Mouse (Mus musculus): ENCODE results near the gene Zkscan3. TPM values are rescaled to one million over a fixed set of nuclear protein-coding genes. Genes with fewer than 3 reads are reported as not detected.
A peak's percentile ranks its signal among the peaks of the same experiment; 100 is the strongest.

Gene Zkscan3
- 46.5 and 48.1 TPM in 2 replicates for polyA plus RNA-seq (2012; rRNA removed)

DNA sequence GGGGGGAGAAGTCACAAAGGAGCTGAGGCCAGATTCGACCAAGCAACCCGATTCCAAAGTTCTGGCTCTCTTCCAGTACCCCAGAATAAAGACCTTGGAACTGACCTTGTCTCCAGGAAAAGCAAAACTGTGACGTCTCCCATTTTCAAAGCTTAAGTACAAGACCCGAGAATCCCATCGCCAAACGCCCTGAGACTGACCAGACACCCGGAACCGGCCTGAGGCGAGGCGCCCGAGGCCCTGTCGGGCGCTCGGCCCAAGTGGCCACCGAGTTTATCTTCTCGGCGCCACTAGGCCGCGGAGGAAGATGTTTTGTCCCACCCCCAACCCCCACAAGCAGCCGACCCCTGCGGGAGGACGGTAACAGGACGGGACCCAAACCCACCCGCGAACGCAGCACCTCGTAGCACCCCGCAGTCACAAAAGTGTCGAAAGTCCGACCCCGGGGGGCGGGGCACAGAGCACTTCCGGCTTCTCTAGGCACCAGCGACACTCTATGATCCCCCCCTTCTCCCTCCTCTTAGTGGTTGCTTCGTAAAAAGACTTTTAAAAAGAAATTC, at the start of gene Zkscan3:
Gene Zkscan3, minus strand, starts transcription at position 469 of the 560 bp plus-strand sequence.
- H3K27ac ChIP-seq (ENCODE audit: insufficient read depth, low read length) = peak within 1 kb of the TSS; percentile 59
- peaks cover 6% of the 10 kb centered on the region for H3K4me1 ChIP-seq (ENCODE audit: control insufficient read depth, insufficient read depth, low read length)
- peak within 1 kb of the TSS; percentile 100 for H3K4me3 ChIP-seq (ENCODE audit: insufficient read depth, low read length)
- TF ChIP-seq POLR2A (IDR thresholded peaks at IDR 0.05; ENCODE audit: extremely low read depth, insufficient read depth, low read length) (peak; percentile 71; the same call in 1 of the 2 replicates), CTCF (IDR thresholded peaks at IDR 0.05; ENCODE audit: extremely low read depth, insufficient read depth, low read length) (no peak)

DNA sequence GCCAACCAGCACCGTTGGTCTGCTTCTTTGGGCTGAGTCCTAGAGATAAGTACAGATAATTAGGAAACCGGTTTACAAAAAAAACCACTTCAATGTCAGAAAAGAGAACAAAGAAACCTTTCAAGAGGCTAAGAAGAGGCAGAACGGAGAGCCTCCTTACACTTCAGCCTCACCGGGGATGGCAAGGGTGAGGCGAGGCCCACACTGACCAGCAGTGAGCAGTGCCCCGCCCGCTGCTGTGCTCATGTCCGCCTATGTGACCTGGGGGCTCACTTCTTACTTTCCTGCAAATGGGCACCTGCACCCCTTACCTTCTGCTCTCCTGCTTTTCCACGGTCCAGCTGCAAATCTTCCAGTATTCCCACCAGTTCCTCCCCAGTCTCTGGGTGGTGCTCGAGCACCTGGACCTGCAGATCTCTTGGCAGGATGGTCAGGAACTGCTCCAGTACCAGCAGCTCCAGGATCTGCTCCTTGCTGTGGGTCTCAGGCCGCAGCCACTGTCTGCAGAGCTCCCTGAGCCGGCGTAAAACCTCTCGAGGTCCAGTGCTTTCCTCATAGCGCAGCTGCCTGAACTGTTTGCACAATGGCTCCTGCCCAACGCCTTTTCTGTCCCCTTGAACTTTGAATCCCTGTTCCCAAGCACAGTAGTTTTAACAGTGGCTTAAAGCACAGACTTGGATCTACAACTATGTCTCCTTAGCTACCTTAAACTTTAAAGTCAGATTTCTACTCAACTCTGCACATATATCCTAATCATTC, 45.5 kb upstream of the Zkscan3 start:
- no peak for TF ChIP-seq CTCF (IDR thresholded peaks at IDR 0.05; ENCODE audit: extremely low read depth, insufficient read depth, low read length)
- TF ChIP-seq POLR2A (IDR thresholded peaks at IDR 0.05; ENCODE audit: extremely low read depth, insufficient read depth, low read length) = no peak
- Histone ChIP-seq H3K27ac (ENCODE audit: insufficient read depth, low read length) (no peak overlapping the region), H3K4me1 (ENCODE audit: control insufficient read depth, insufficient read depth, low read length) (peaks cover 4% of the 10 kb centered on the region; the same call in 1 of the 2 replicates), H3K4me3 (ENCODE audit: insufficient read depth, low read length) (no peak overlapping the region)

GRCm38 (mm10) chr13:21446796-21447195, 44.2 kb upstream of the Zkscan3 start:
- Histone ChIP-seq H3K27ac (ENCODE audit: insufficient read depth, low read length) (no peak overlapping the region), H3K4me3 (ENCODE audit: insufficient read depth, low read length) (no peak overlapping the region), H3K4me1 (ENCODE audit: control insufficient read depth, insufficient read depth, low read length) (peaks cover 1% of the 10 kb centered on the region; the same call in 1 of the 2 replicates)
- TF ChIP-seq POLR2A (IDR thresholded peaks at IDR 0.05; ENCODE audit: extremely low read depth, insufficient read depth, low read length) (no peak), CTCF (IDR thresholded peaks at IDR 0.05; ENCODE audit: extremely low read depth, insufficient read depth, low read length) (no peak)

- Histone ChIP-seq H3K27ac (ENCODE audit: insufficient read depth, low read length) (no peak overlapping the region), H3K4me3 (ENCODE audit: insufficient read depth, low read length) (peak overlapping the region; percentile 69), H3K4me1 (ENCODE audit: control insufficient read depth, insufficient read depth, low read length) (peaks cover 1% of the 10 kb centered on the region; the same call in 1 of the 2 replicates)
- TF ChIP-seq POLR2A (IDR thresholded peaks at IDR 0.05; ENCODE audit: extremely low read depth, insufficient read depth, low read length) (no peak), CTCF (IDR thresholded peaks at IDR 0.05; ENCODE audit: extremely low read depth, insufficient read depth, low read length) (no peak)
These were observed 38.6 kb upstream of the Zkscan3 start for GRCm38 (mm10) chr13:21441207-21441572.

- Histone ChIP-seq H3K4me1 (ENCODE audit: control insufficient read depth, insufficient read depth, low read length) (peaks cover 1% of the 10 kb centered on the region; the same call in 1 of the 2 replicates), H3K27ac (ENCODE audit: insufficient read depth, low read length) (0 out of 2 replicates have a peak within 1 kb of the TSS, but pooled peaks have one; percentile 20), H3K4me3 (ENCODE audit: insufficient read depth, low read length) (peak within 1 kb of the TSS; percentile 69)
- TF ChIP-seq POLR2A (IDR thresholded peaks at IDR 0.05; ENCODE audit: extremely low read depth, insufficient read depth, low read length) (peak; percentile 24; the same call in 1 of the 2 replicates), CTCF (IDR thresholded peaks at IDR 0.05; ENCODE audit: extremely low read depth, insufficient read depth, low read length) (no peak)
These were observed 38.1 kb upstream of the Zkscan3 start, which contains the start of gene Pgbd1 for GRCm38 (mm10) chr13:21440503-21441206. Pgbd1 (minus strand) TSS chr13:21441058.

- no peak for TF ChIP-seq POLR2A (IDR thresholded peaks at IDR 0.05; ENCODE audit: extremely low read depth, insufficient read depth, low read length)
- TF ChIP-seq CTCF (IDR thresholded peaks at IDR 0.05; ENCODE audit: extremely low read depth, insufficient read depth, low read length) = no peak
- H3K4me1 ChIP-seq (ENCODE audit: control insufficient read depth, insufficient read depth, low read length) = peaks cover 1% of the 10 kb centered on the region; the same call in 1 of the 2 replicates
- H3K27ac ChIP-seq (ENCODE audit: insufficient read depth, low read length) = no peak overlapping the region
- no peak overlapping the region for H3K4me3 ChIP-seq (ENCODE audit: insufficient read depth, low read length)
These were observed 32.9 kb upstream of the Zkscan3 start for GRCm38 (mm10) chr13:21435476-21435875.

GRCm38 (mm10) chr13:21427631-21428030, 25.1 kb upstream of the Zkscan3 start:
- Histone ChIP-seq H3K4me3 (ENCODE audit: insufficient read depth, low read length) (no peak overlapping the region), H3K4me1 (ENCODE audit: control insufficient read depth, insufficient read depth, low read length) (no peaks in the 10 kb centered on the region), H3K27ac (ENCODE audit: insufficient read depth, low read length) (no peak overlapping the region)
- TF ChIP-seq POLR2A (IDR thresholded peaks at IDR 0.05; ENCODE audit: extremely low read depth, insufficient read depth, low read length) (no peak), CTCF (IDR thresholded peaks at IDR 0.05; ENCODE audit: extremely low read depth, insufficient read depth, low read length) (no peak)

DNA sequence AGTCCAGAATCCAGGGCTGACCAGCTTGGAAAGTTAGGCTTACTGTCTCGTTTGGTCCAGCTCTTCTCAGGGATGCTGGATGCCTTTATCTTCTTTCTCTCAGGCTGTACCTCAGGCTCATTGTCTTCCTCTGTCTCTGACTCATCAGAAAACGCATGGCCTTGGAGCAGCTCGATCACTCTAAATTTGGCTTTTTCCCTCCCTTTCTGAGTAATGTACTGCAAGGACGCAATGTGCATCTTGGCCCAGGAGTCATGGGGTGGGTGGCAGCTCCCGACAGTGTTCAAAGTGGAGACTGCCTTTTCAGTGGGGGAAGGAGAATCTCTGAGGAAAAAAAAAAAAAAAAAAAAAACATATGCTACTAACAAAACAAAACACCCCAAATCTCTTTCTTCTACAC, 20.7 kb upstream of the Zkscan3 start:
- no peak for TF ChIP-seq CTCF (IDR thresholded peaks at IDR 0.05; ENCODE audit: extremely low read depth, insufficient read depth, low read length)
- no peak for TF ChIP-seq POLR2A (IDR thresholded peaks at IDR 0.05; ENCODE audit: extremely low read depth, insufficient read depth, low read length)
- no peak overlapping the region for H3K27ac ChIP-seq (ENCODE audit: insufficient read depth, low read length)
- no peak overlapping the region for H3K4me3 ChIP-seq (ENCODE audit: insufficient read depth, low read length)
- no peaks in the 10 kb centered on the region for H3K4me1 ChIP-seq (ENCODE audit: control insufficient read depth, insufficient read depth, low read length)

DNA sequence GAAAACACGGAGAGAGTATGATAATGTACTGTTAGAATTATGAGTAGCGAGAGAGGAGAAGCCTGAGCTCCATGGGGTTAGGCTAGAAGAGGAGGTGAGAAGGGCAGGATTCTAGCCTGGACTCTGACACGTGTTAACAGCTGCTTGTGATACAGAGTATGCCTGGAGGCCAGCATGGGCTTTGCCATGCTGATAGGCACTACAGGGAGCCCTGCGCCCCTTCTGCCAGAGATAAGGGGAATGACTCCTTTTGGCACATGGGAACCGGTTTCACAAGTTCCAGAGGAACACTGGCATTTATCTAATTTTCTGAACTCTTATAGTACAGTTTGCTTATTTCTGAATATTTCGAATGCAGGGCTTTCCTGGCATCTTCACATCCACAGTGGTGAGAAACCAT, 16.3 kb upstream of the Zkscan3 start:
- TF ChIP-seq CTCF (IDR thresholded peaks at IDR 0.05; ENCODE audit: extremely low read depth, insufficient read depth, low read length) (no peak), POLR2A (IDR thresholded peaks at IDR 0.05; ENCODE audit: extremely low read depth, insufficient read depth, low read length) (no peak)
- Histone ChIP-seq H3K27ac (ENCODE audit: insufficient read depth, low read length) (no peak overlapping the region), H3K4me3 (ENCODE audit: insufficient read depth, low read length) (no peak overlapping the region), H3K4me1 (ENCODE audit: control insufficient read depth, insufficient read depth, low read length) (0 out of 2 replicates have a peak, but pooled peaks cover 2% of the 10 kb centered on the region)

Data from cortical plate, adult 2 months (tissue).